8 mouse cellular contexts compared by ENCODE assay signal in the genomic region with DNA sequence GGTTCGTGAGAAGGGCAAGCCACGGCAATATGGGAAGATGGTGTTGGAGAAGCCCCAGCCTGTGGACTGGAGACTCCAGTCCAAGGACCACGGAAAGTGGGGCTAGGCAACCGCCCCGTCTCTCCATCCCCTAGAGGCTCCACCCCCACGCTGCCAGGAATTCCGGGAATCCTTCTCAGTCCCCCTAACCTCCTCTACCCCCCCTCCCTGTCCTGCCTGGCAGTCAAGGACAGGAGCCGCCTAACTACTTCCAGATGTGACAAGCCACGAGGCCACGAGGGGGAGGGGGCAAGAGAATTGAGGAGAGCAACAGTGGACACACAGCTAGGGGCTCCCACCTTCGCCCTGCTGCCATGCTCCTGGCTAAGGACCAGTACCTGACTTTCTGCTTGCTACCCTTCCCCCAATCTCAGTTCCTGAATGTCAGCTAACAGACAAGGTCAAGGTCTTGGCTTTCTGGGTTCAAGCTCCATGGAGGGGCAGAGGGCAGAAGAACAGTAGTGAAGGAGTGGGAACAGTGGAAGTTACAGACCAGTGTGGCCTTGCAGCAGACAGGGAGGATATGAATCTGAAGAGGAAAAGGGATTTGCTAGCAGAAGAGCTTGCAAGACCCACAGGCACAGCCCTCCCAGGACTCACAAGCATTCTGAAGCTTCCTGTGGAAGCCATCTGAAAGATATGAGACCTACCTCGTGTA. TPM values are rescaled to one million over a fixed set of nuclear protein-coding genes. Genes with fewer than 3 reads are reported as not detected.
DNase-seq lines count a peak whose midpoint lies in the region; ATAC-seq and TF ChIP-seq lines count a peak whose summit lies in the region.

No protein-coding gene starts in this region.

- H3K79me3 ChIP-seq in C2C12 (ENCODE audit: low read depth), result peaks cover 37% of the 10 kb centered on the region

- no peak for TF ChIP-seq CTCF in C2C12 (IDR thresholded peaks at IDR 0.05; ENCODE audit: control insufficient read depth, insufficient read depth, insufficient read length)
- TF ChIP-seq CTCF in heart, adult 2 months (IDR thresholded peaks at IDR 0.05), result no peak

- H3K9ac ChIP-seq in heart, adult 2 months (ENCODE audit: low read depth, low read length), result peak overlapping the region; percentile 61
- H3K9ac ChIP-seq in lung, embryonic 16.5 days (ENCODE audit: low read length), result peak overlapping the region; percentile 67

- peak overlapping the region; percentile 61 for H3K4me2 ChIP-seq in lung, embryonic 16.5 days (ENCODE audit: low read depth, low read length)

- TF ChIP-seq POLR2A in heart, adult 2 months (IDR thresholded peaks at IDR 0.05; ENCODE audit: insufficient read depth, low read depth, low read length), result 0 out of 2 replicates have a peak, but pooled peaks have one; percentile 52

- peaks cover 73% of the 10 kb centered on the region for H3K79me2 ChIP-seq in C2C12 (ENCODE audit: control insufficient read depth, insufficient read depth)
- H3K79me2 ChIP-seq in heart, adult 2 months (replicated peaks; ENCODE audit: control insufficient read depth, insufficient read depth, low read length), result no peaks in the 10 kb centered on the region

- peak overlapping the region; percentile 75 for H3ac ChIP-seq in C2C12 (ENCODE audit: control insufficient read depth, insufficient read length, low read depth)

- 7% methylated on average over 12 of the region's 12 CpGs for WGBS in heart, adult 2 months
- 8% methylated on average over 12 of the region's 12 CpGs for WGBS in lung, embryonic 16.5 days

- peak overlapping the region; percentile 71 for H3K4me3 ChIP-seq in C2C12 (ENCODE audit: insufficient read depth, poor library complexity, severe bottlenecking)
- H3K4me3 ChIP-seq in heart, adult 2 months, result peak overlapping the region; percentile 43
- H3K4me3 ChIP-seq in lung, embryonic 16.5 days (ENCODE audit: low read length), result peak overlapping the region; percentile 48

- DNase-seq in adrenal gland, adult 8-10 months, result peak; percentile 90
- peak; percentile 81 to 85 for DNase-seq in heart, adult 2 months
- DNase-seq in kidney, adult 8-10 months, result peak; percentile 72 to 80
- DNase-seq in urinary bladder, postnatal 25 days (ENCODE audit: low spot score), result peak; percentile 63
- DNase-seq in right cerebral cortex, adult 18-20 months, result no peak

- no peaks in the 10 kb centered on the region for H3K9me3 ChIP-seq in lung, embryonic 16.5 days (ENCODE audit: control insufficient read depth, low read length)

- peaks cover 41% of the 10 kb centered on the region for H3K36me3 ChIP-seq in C2C12 (ENCODE audit: control insufficient read depth, insufficient read depth)
- no peaks in the 10 kb centered on the region for H3K36me3 ChIP-seq in heart, adult 2 months (ENCODE audit: control insufficient read depth, insufficient read depth, low read length)
- no peaks in the 10 kb centered on the region; the same call in 1 of the 2 replicates for H3K36me3 ChIP-seq in lung, embryonic 16.5 days (ENCODE audit: control insufficient read depth, insufficient read depth, low read length)

- intact Hi-C loops in heart, adult 2 months (cut with DNase I), result loop anchor here (1.0 kb wide), 1 partner anchor 18 kb away; no protein-coding TSS in a partner anchor

- H3K4me1 ChIP-seq in heart, adult 2 months (ENCODE audit: control insufficient read depth, insufficient read depth, low read length), result peaks cover 10% of the 10 kb centered on the region
- H3K4me1 ChIP-seq in lung, embryonic 16.5 days (replicated peaks; ENCODE audit: control insufficient read depth, insufficient read depth, low read length), result peaks cover 36% of the 10 kb centered on the region

- TF ChIP-seq EP300 in heart, adult 2 months (IDR thresholded peaks at IDR 0.05; ENCODE audit: insufficient read depth, low read depth, low read length), result peak; percentile 87

- H3K27me3 ChIP-seq in C2C12 (ENCODE audit: control insufficient read depth, insufficient read depth, insufficient read length), result no peaks in the 10 kb centered on the region
- no peaks in the 10 kb centered on the region for H3K27me3 ChIP-seq in heart, adult 2 months (ENCODE audit: control insufficient read depth, insufficient read depth, low read length)
- no peaks in the 10 kb centered on the region for H3K27me3 ChIP-seq in lung, embryonic 16.5 days (ENCODE audit: control insufficient read depth, insufficient read depth, low read depth, low read length)

- ATAC-seq in lung, embryonic 16.5 days (ENCODE audit: low read depth), result peak; percentile 86
- ATAC-seq in monocyte, adult 5-6 weeks (replicated peaks; ENCODE audit: insufficient number of reproducible peaks, low FRiP score, low TSS enrichment, poor library complexity, severe bottlenecking), result no peak

- H3K27ac ChIP-seq in heart, adult 2 months, result peak overlapping the region; percentile 78
- H3K27ac ChIP-seq in lung, embryonic 16.5 days (ENCODE audit: low read length), result peak overlapping the region; percentile 96

TF ChIP-seq in C2C12, 6 proteins besides CTCF, POLR2A, EP300 and RAD21:
- peak; percentile 93 for TF ChIP-seq MAX (IDR thresholded peaks at IDR 0.05)
- peak; percentile 12 for TF ChIP-seq USF1 (IDR thresholded peaks at IDR 0.05; ENCODE audit: low read depth)
- TF ChIP-seq FOSL1 (IDR thresholded peaks at IDR 0.05; ENCODE audit: insufficient read depth, low read length, poor library complexity, severe bottlenecking), result no peak
- no peak for TF ChIP-seq CEBPB (IDR thresholded peaks at IDR 0.05; ENCODE audit: low read depth)

RNA-seq across cellular contexts. Expression of a gene that starts 2.9 kb away (rescaled TPM):
- 651 TPM for polyA plus RNA-seq in C2C12 (2012; fragmentation: generic; extraction: Trizol)
- total RNA-seq in adrenal gland, adult 8-10 months (2022), result 1,000 to 10,000 TPM; 1,036 to 1,320 (median 1,219) TPM
- 10 to 100 TPM; 35.9 to 50.8 TPM for total RNA-seq in heart, adult 2 months (2021)
- 87.0 and 109 TPM in 2 replicates for polyA plus RNA-seq in heart, adult 2 months (2012; rRNA removed)
- polyA plus RNA-seq in lung, embryonic 16.5 days (2015; fragmentation: Nextera tagmentation; extraction: Ambion mirVana), result 119 and 123 TPM in 2 replicates
- total RNA-seq in monocyte, adult 5-6 weeks (2017), result not detected in 3 replicates

RNA-seq across cellular contexts. Expression of a gene that starts 9.8 kb away (rescaled TPM):
- 28.6 TPM for polyA plus RNA-seq in C2C12 (2012; fragmentation: generic; extraction: Trizol)
- total RNA-seq in adrenal gland, adult 8-10 months (2022), result 10 to 100 TPM; 42.2 to 65.0 (median 52.4) TPM
- 10 to 100 TPM; 10.7 to 16.3 TPM for total RNA-seq in heart, adult 2 months (2021)
- 20.7 and 32.3 TPM in 2 replicates for polyA plus RNA-seq in heart, adult 2 months (2012; rRNA removed)
- polyA plus RNA-seq in lung, embryonic 16.5 days (2015; fragmentation: Nextera tagmentation; extraction: Ambion mirVana), result 30.4 and 30.7 TPM in 2 replicates
- total RNA-seq in monocyte, adult 5-6 weeks (2017), result 3.0 to 5.9 TPM (median 5.8 TPM) in 3 replicates

RNA-seq across cellular contexts. Expression of a gene that starts 18.1 kb away (rescaled TPM):
- polyA plus RNA-seq in C2C12 (2012; fragmentation: generic; extraction: Trizol), result 0.29 TPM
- total RNA-seq in adrenal gland, adult 8-10 months (2022), result 1 to 10 TPM in 3 of 4 experiments, under 1 TPM in 1; 0.90 to 5.5 (median 3.0) TPM
- total RNA-seq in heart, adult 2 months (2021), result under 1 TPM; 0.13 to 0.34 TPM
- polyA plus RNA-seq in heart, adult 2 months (2012; rRNA removed), result 0.29 and 0.35 TPM in 2 replicates
- polyA plus RNA-seq in lung, embryonic 16.5 days (2015; fragmentation: Nextera tagmentation; extraction: Ambion mirVana), result 0.13 and 0.15 TPM in 2 replicates
- total RNA-seq in monocyte, adult 5-6 weeks (2017), result not detected in 3 replicates

RNA-seq across cellular contexts. Expression of a gene that starts 18.2 kb away (rescaled TPM):
- 27.5 TPM for polyA plus RNA-seq in C2C12 (2012; fragmentation: generic; extraction: Trizol)
- total RNA-seq in adrenal gland, adult 8-10 months (2022), result 10 to 100 TPM; 25.1 to 35.9 (median 31.4) TPM
- total RNA-seq in heart, adult 2 months (2021), result 10 to 100 TPM; 17.1 to 20.0 TPM
- 24.8 and 29.1 TPM in 2 replicates for polyA plus RNA-seq in heart, adult 2 months (2012; rRNA removed)
- polyA plus RNA-seq in lung, embryonic 16.5 days (2015; fragmentation: Nextera tagmentation; extraction: Ambion mirVana), result 34.2 and 42.6 TPM in 2 replicates
- 34.9 to 86.0 TPM (median 77.2 TPM) in 3 replicates for total RNA-seq in monocyte, adult 5-6 weeks (2017)

RNA-seq across cellular contexts. Expression of a gene that starts 18.3 kb away (rescaled TPM):
- polyA plus RNA-seq in C2C12 (2012; fragmentation: generic; extraction: Trizol), result 5.0 TPM
- total RNA-seq in adrenal gland, adult 8-10 months (2022), result 10 to 100 TPM in 3 of 4 experiments, 1 to 10 TPM in 1; 8.2 to 24.1 (median 14.7) TPM
- 1 to 10 TPM; 2.8 to 4.3 TPM for total RNA-seq in heart, adult 2 months (2021)
- 7.3 and 9.5 TPM in 2 replicates for polyA plus RNA-seq in heart, adult 2 months (2012; rRNA removed)
- 14.8 and 18.1 TPM in 2 replicates for polyA plus RNA-seq in lung, embryonic 16.5 days (2015; fragmentation: Nextera tagmentation; extraction: Ambion mirVana)
- 12.9 to 28.7 TPM (median 25.9 TPM) in 3 replicates for total RNA-seq in monocyte, adult 5-6 weeks (2017)

Comparison
In these comparisons a context has a peak if more than half of its experiments do, and no peak if none do; other contexts are left out.
1. RNA of a gene that starts 2.9 kb away (total RNA-seq): 1,036 to 1,320 TPM in adrenal gland, adult 8-10 months and 35.9 to 50.8 TPM in heart, adult 2 months; not detected in monocyte, adult 5-6 weeks; every median in the first group is over 10 times any median in the second.
2. Peak in every context shown above with its lines, with median percentiles within 50 percentile points of each other: H3K4me3 ChIP-seq.